Mouse (Mus musculus) CH12.LX (cell line): ENCODE measurements around the gene Uap1. TPM values are rescaled to one million over a fixed set of nuclear protein-coding genes. Genes with fewer than 3 reads are reported as not detected.

Source experiments
- DNase-seq: peaks from one replicate; pipeline ENCODE4 v3.0.0-alpha.2; 2013; ENCODE audit errors: extremely low read depth
- H3K27ac ChIP-seq: 2 replicates; pipeline ENCODE4 v1.5.1; 2012; ENCODE audit warnings: low read depth, mild to moderate bottlenecking, control low read depth, moderate library complexity; ENCODE audit not compliant: insufficient read depth
- H3K27me3 ChIP-seq: replicated peaks from 2 replicates; pipeline ENCODE3; 2012; ENCODE audit warnings: inconsistent platforms
- H3K36me3 ChIP-seq, 2 experiments: replicated peaks in 1 of 2; 2 replicates each; pipeline versions ENCODE3 to v1.6.1; 2012; ENCODE audit warnings: inconsistent platforms in 1 of 2, low read length in 1 of 2, mild to moderate bottlenecking in 1 of 2, mixed read lengths in 1 of 2, moderate library complexity in 1 of 2; ENCODE audit not compliant: control insufficient read depth in 1 of 2, insufficient read depth in 1 of 2
- H3K4me1 ChIP-seq, 2 experiments: 2 replicates each; pipeline ENCODE4 v1.6.1; 2012; ENCODE audit warnings: inconsistent platforms in 1 of 2, moderate library complexity in 1 of 2; ENCODE audit not compliant: insufficient read depth in 2 of 2, control insufficient read depth in 1 of 2
- H3K4me2 ChIP-seq: 2 replicates; pipeline ENCODE4 v1.6.1; 2012; ENCODE audit warnings: low read depth, mild to moderate bottlenecking, control low read depth; ENCODE audit not compliant: poor library complexity, insufficient read depth, severe bottlenecking
- H3K4me3 ChIP-seq, 3 experiments: fragments of 150-350 bp in 1 of 3; sonication (generic) in 1 of 3; replicated peaks in 1 of 3; 2 replicates each; pipeline versions ENCODE3 to v1.5.1; 2011 to 2012; ENCODE audit warnings: low read depth in 2 of 3, low read length in 2 of 3, mild to moderate bottlenecking in 2 of 3, moderate library complexity in 2 of 3, control low read depth in 1 of 3, improper control_type of control experiment in 1 of 3, inconsistent platforms in 1 of 3, mixed read lengths in 1 of 3; ENCODE audit not compliant: poor library complexity in 1 of 3
- H3K79me2 ChIP-seq: replicated peaks from 2 replicates; pipeline ENCODE4 v1.6.1; 2012; ENCODE audit warnings: mild to moderate bottlenecking, moderate library complexity; ENCODE audit not compliant: control insufficient read depth, poor library complexity, insufficient read depth, severe bottlenecking; ENCODE audit errors: extremely low read depth
- H3K9ac ChIP-seq: 2 replicates; pipeline ENCODE4 v1.6.1; 2012; ENCODE audit warnings: low read depth, mild to moderate bottlenecking, control low read depth, moderate library complexity; ENCODE audit not compliant: insufficient read depth
- H3K9me3 ChIP-seq: replicated peaks from 2 replicates; pipeline ENCODE3; 2012; ENCODE audit warnings: low read length, inconsistent platforms, mixed read lengths
- BHLHE40 ChIP-seq: IDR thresholded peaks from 2 replicates; pipeline ENCODE4 v1.6.1; 2011; ENCODE audit warnings: mild to moderate bottlenecking, low read depth, low read length, improper control_type of control experiment
- CHD1 ChIP-seq: IDR thresholded peaks from 2 replicates; pipeline ENCODE4 v1.6.1; 2012; ENCODE audit warnings: low read depth, low read length, improper control_type of control experiment, inconsistent platforms
- CHD2 ChIP-seq: IDR thresholded peaks from 2 replicates; pipeline ENCODE4 v1.6.1; 2011; ENCODE audit warnings: low read length, improper control_type of control experiment
- CTCF ChIP-seq, 2 experiments: IDR thresholded peaks in 1 of 2; conservative IDR thresholded peaks in 1 of 2; 2 replicates each; pipeline ENCODE4 v1.5.1; 2011 to 2012; ENCODE audit warnings: low read depth in 2 of 2, low read length in 2 of 2, improper control_type of control experiment in 1 of 2, inconsistent platforms in 1 of 2, mild to moderate bottlenecking in 1 of 2, moderate library complexity in 1 of 2
- ELF1 ChIP-seq: IDR thresholded peaks from 2 replicates; pipeline ENCODE4 v1.6.1; 2014; ENCODE audit warnings: low read depth, mild to moderate bottlenecking, inconsistent platforms, low read length, improper control_type of control experiment
- EP300 ChIP-seq: IDR thresholded peaks from 2 replicates; pipeline ENCODE4 v1.6.1; 2011; ENCODE audit warnings: low read length, improper control_type of control experiment
- GABPA ChIP-seq: IDR thresholded peaks from 2 replicates; pipeline ENCODE4 v1.6.1; 2012; ENCODE audit warnings: low read depth, low read length, improper control_type of control experiment, inconsistent platforms; ENCODE audit not compliant: insufficient replicate concordance
- JUN ChIP-seq: IDR thresholded peaks from 2 replicates; pipeline ENCODE4 v1.6.1; 2011; ENCODE audit warnings: low read depth, mild to moderate bottlenecking, low read length, improper control_type of control experiment, moderate library complexity; ENCODE audit not compliant: insufficient read depth
- KAT2A ChIP-seq: IDR thresholded peaks from 2 replicates; pipeline ENCODE4 v1.6.1; 2012; ENCODE audit warnings: low read length, improper control_type of control experiment, inconsistent platforms; ENCODE audit not compliant: insufficient replicate concordance
- MAX ChIP-seq: IDR thresholded peaks from 2 replicates; pipeline ENCODE4 v1.6.1; 2011; ENCODE audit warnings: low read length, improper control_type of control experiment
- MXI1 ChIP-seq: IDR thresholded peaks from 2 replicates; pipeline ENCODE4 v1.6.1; 2011; ENCODE audit warnings: mild to moderate bottlenecking, low read depth, low read length, improper control_type of control experiment
- MYC ChIP-seq: IDR thresholded peaks from 2 replicates; pipeline ENCODE4 v1.6.1; 2011; ENCODE audit warnings: low read depth, mild to moderate bottlenecking, improper control_type of control experiment, low read length
- PAX5 ChIP-seq: IDR thresholded peaks from 2 replicates; pipeline ENCODE4 v1.6.1; 2012; ENCODE audit warnings: low read length, inconsistent platforms, mixed read lengths
- POLR2AphosphoS2 ChIP-seq: IDR thresholded peaks from 2 replicates; pipeline ENCODE4 v1.6.1; 2011; ENCODE audit warnings: low read depth, low read length, improper control_type of control experiment
- RAD21 ChIP-seq: IDR thresholded peaks from 2 replicates; pipeline ENCODE4 v1.6.1; 2011; ENCODE audit warnings: low read depth, mild to moderate bottlenecking, low read length, improper control_type of control experiment, moderate library complexity
- RCOR1 ChIP-seq: conservative IDR thresholded peaks from 2 replicates; pipeline ENCODE4 v1.6.1; 2012; ENCODE audit warnings: low read depth, mild to moderate bottlenecking, inconsistent platforms, low read length, improper control_type of control experiment
- SIN3A ChIP-seq: IDR thresholded peaks from 2 replicates; pipeline ENCODE4 v1.6.1; 2012; ENCODE audit warnings: low read length, improper control_type of control experiment, inconsistent platforms
- SMC3 ChIP-seq: IDR thresholded peaks from 2 replicates; pipeline ENCODE4 v1.6.1; 2011; ENCODE audit warnings: low read depth, low read length, improper control_type of control experiment
- TBP ChIP-seq: conservative IDR thresholded peaks from 2 replicates; pipeline ENCODE4 v1.6.1; 2011; ENCODE audit warnings: low read depth, low read length, improper control_type of control experiment
- TCF12 ChIP-seq: IDR thresholded peaks from 2 replicates; pipeline ENCODE4 v1.6.1; 2014; ENCODE audit warnings: low read depth, mild to moderate bottlenecking, inconsistent platforms, low read length, improper control_type of control experiment
- UBTF ChIP-seq: IDR thresholded peaks from 2 replicates; pipeline ENCODE4 v1.6.1; 2012; ENCODE audit warnings: low read depth, mild to moderate bottlenecking, inconsistent platforms, low read length, improper control_type of control experiment, moderate library complexity
- ZC3H11A ChIP-seq: IDR thresholded peaks from 2 replicates; pipeline ENCODE4 v1.6.1; 2012; ENCODE audit warnings: low read depth, mild to moderate bottlenecking, inconsistent platforms, low read length, improper control_type of control experiment
- ZKSCAN1 ChIP-seq: IDR thresholded peaks from 2 replicates; pipeline ENCODE4 v1.6.1; 2012; ENCODE audit warnings: low read depth, inconsistent platforms, low read length, improper control_type of control experiment, borderline replicate concordance
- ZMIZ1 ChIP-seq: IDR thresholded peaks from 2 replicates; pipeline ENCODE4 v1.6.1; 2012; ENCODE audit warnings: low read depth, mild to moderate bottlenecking, inconsistent platforms, low read length, improper control_type of control experiment
- dilution Hi-C: fragments of 300-500 bp; cut with MboI; formaldehyde crosslinking; loops from 2 replicates; pipeline ENCODE4 v1.14.3; 2020; ENCODE audit warnings: low sequenced_read_pairs; ENCODE audit not compliant: extremely low pct_unique_long_range_greater_than_20kb, extremely low pct_ligation_motif_present
- in situ Hi-C: fragments of 300-500 bp; cut with MboI; formaldehyde crosslinking; loops from 3 replicates; pipeline ENCODE4 v1.14.3; 2019; ENCODE audit warnings: low sequenced_read_pairs, low pct_ligation_motif_present, low pct_unique_long_range_greater_than_20kb, mixed read lengths
- polyA plus RNA-seq: library from polyadenylated mRNA; unstranded; fragments of >175 nt; gene quantifications from 2 replicates; pipeline ENCODE4 v1.2.1, GENCODE M21; 2012; ENCODE audit warnings: low read depth; ENCODE audit not compliant: insufficient read length
- total RNA-seq, 2 experiments: library from RNA; depleted of rRNA; stranded (reverse); fragments of 300-350 nt in 1 of 2; fragments of >200 nt in 1 of 2; gene quantifications; 2 replicates each; pipeline ENCODE4 v1.2.3; 2012 to 2014

Uap1 gene
- total and polyA plus RNA-seq, 3 experiments: 32.7 to 46.3 (median 34.1) TPM

- in situ Hi-C loops (loop anchor here (25.0 kb wide), 1 partner anchor 462 kb away; the partner anchor contains the start of gene Rgs5), dilution Hi-C loops (no loop called here)
- Histone ChIP-seq H3K79me2 (no peaks in the 10 kb centered on the region), H3K9ac (no peak overlapping the region), H3K4me2 (no peak overlapping the region), H3K36me3 (no peaks in the 10 kb centered on the region), H3K27ac (no peak overlapping the region), H3K4me1 (no peaks in the 10 kb centered on the region), H3K27me3 (no peaks in the 10 kb centered on the region), H3K9me3 (no peaks in the 10 kb centered on the region), H3K4me3 (no peak overlapping the region)
- TF ChIP-seq SMC3 (no peak), POLR2AphosphoS2 (no peak), ELF1 (no peak), TBP (no peak), CTCF (conservative IDR thresholded peaks at IDR 0.05 in 1 of 2, IDR thresholded peaks at IDR 0.05 in 1 of 2; ENCODE audit: low read depth in 2 of 2, low read length in 2 of 2) (no peak), ZKSCAN1 (no peak), KAT2A (no peak), GABPA (no peak), BHLHE40 (no peak), SIN3A (no peak), ZMIZ1 (no peak), CHD1 (no peak)
- DNase-seq: no peak
Measured at GRCm38 (mm10) chr1:170124644-170125043, 50.1 kb downstream of the Uap1 start.

DNA sequence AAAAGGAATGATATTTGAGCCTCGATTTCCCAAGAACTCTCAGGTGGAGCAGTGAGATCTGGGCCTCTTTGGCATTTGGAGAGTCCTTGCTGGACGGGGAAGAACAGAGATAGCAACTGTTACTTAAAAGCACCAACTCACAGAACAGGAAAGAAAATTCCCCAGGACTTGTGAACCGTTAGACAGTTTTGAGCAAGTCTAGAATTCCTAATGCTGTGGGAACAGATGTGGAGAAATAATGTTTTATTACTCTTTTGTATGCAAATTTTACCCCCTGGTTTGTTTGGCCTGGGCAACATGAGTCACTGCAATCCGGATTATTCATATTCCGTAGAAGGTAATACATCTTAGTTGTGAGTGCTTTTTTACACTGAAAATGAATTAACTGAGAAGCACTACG is 61.1 kb downstream of the Uap1 start:
- Histone ChIP-seq H3K27ac (no peak overlapping the region), H3K4me2 (no peak overlapping the region), H3K4me3 (no peak overlapping the region), H3K79me2 (no peaks in the 10 kb centered on the region), H3K4me1 (no peaks in the 10 kb centered on the region), H3K9me3 (no peaks in the 10 kb centered on the region), H3K36me3 (no peaks in the 10 kb centered on the region), H3K9ac (no peak overlapping the region), H3K27me3 (no peaks in the 10 kb centered on the region)
- dilution Hi-C loops (no loop called here), in situ Hi-C loops (no loop called here)
- no peak for TF ChIP-seq ZC3H11A
- no peak for TF ChIP-seq UBTF
- no peak for TF ChIP-seq RCOR1
- no peak for TF ChIP-seq MYC
- no peak for TF ChIP-seq GABPA
- no peak for TF ChIP-seq SMC3
- TF ChIP-seq CHD2: no peak
- no peak for TF ChIP-seq CHD1
- TF ChIP-seq MXI1: no peak
- TF ChIP-seq PAX5: no peak
- TF ChIP-seq CTCF (conservative IDR thresholded peaks at IDR 0.05 in 1 of 2, IDR thresholded peaks at IDR 0.05 in 1 of 2; ENCODE audit: low read depth in 2 of 2, low read length in 2 of 2): no peak
- no peak for TF ChIP-seq MAX
- no peak for TF ChIP-seq RAD21
- TF ChIP-seq KAT2A: no peak
- no peak for TF ChIP-seq SIN3A
- no peak for TF ChIP-seq EP300
- TF ChIP-seq JUN: no peak
- TF ChIP-seq TCF12: no peak
- no peak for TF ChIP-seq ZKSCAN1
- no peak for DNase-seq
